ENCODE assay signal across 24 mouse cellular contexts in the genomic region with DNA sequence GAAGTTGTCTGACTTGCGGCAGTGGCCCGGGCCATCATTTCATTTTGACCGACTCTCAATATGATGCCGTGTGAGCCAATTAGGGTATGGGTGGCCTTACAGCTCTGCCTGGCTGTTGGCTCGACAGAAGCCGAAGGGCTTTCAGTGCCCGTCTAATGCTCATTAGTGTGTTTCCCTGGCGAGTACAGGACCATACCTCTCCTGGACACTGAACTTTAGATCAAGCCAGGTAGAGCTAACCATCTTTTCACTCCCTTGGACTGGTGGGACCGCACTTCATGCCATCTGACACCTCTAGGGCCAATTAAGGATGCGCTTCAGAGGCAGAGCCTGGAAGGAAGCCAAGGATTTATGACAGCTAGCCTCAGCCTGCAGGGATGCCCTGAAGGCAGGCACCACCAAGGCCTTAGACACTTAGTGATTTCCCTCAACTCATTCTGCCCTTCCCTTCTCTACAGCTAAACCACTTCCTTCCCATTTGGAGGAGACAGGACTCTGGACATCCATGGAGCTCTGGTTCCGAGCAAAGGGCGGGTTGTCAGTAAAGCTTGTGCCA. TPM values are rescaled to one million over a fixed set of nuclear protein-coding genes. Genes with fewer than 3 reads are reported as not detected.
DNase-seq lines count a peak whose midpoint lies in the region; ATAC-seq and TF ChIP-seq lines count a peak whose summit lies in the region.
"Had no signal": no experiment of that assay in that cellular context is flagged by ENCODE, and none has a peak within 500 bp of the region (broad histone marks: within the 10 kb centered on the region; RNA-seq: fewer than 3 reads in every experiment).

No protein-coding gene starts in this region.

- 57% methylated on average over 12 of the region's 12 CpGs for WGBS in forebrain, embryonic 15.5 days
- 79% methylated on average over 12 of the region's 12 CpGs for WGBS in forebrain, embryonic 11.5 days
- WGBS in midbrain, embryonic 12.5 days = 82% methylated on average over 12 of the region's 12 CpGs
- 89% methylated on average over 12 of the region's 12 CpGs for WGBS in midbrain, embryonic 11.5 days
- WGBS in midbrain, postnatal 0 days = 60% methylated on average over 12 of the region's 12 CpGs

- H3K9me3 ChIP-seq in forebrain, embryonic 15.5 days = no peaks in the 10 kb centered on the region
- H3K9me3 ChIP-seq in forebrain, embryonic 11.5 days (ENCODE audit: control insufficient read depth, low read length) = no peaks in the 10 kb centered on the region
- H3K9me3 ChIP-seq in midbrain, embryonic 12.5 days = no peaks in the 10 kb centered on the region
- H3K9me3 ChIP-seq in midbrain, embryonic 11.5 days (ENCODE audit: control insufficient read depth, low read length) = no peaks in the 10 kb centered on the region
- H3K9me3 ChIP-seq in midbrain, postnatal 0 days (ENCODE audit: low read length) = no peaks in the 10 kb centered on the region
- H3K9me3 ChIP-seq: kidney, embryonic 15.5 days; limb, embryonic 12.5 days; liver, embryonic 12.5 days had no signal

- H3K4me1 ChIP-seq in forebrain, embryonic 15.5 days = 0 out of 2 replicates have a peak, but pooled peaks cover 5% of the 10 kb centered on the region
- no peaks in the 10 kb centered on the region for H3K4me1 ChIP-seq in forebrain, embryonic 11.5 days (replicated peaks; ENCODE audit: control insufficient read depth, insufficient read depth, low read length)
- H3K4me1 ChIP-seq in midbrain, embryonic 12.5 days = peaks cover 3% of the 10 kb centered on the region; the same call in 1 of the 2 replicates
- peaks cover 5% of the 10 kb centered on the region for H3K4me1 ChIP-seq in midbrain, embryonic 11.5 days (ENCODE audit: control insufficient read depth, insufficient read depth, low read length)
- no peaks in the 10 kb centered on the region for H3K4me1 ChIP-seq in midbrain, postnatal 0 days (ENCODE audit: insufficient read depth, low read length)
- H3K4me1 ChIP-seq: liver, embryonic 12.5 days; megakaryocyte, embryonic 14.5 days had no signal

- H3K36me3 ChIP-seq in forebrain, embryonic 15.5 days = peaks cover 11% of the 10 kb centered on the region; the same call in 1 of the 2 replicates
- H3K36me3 ChIP-seq in forebrain, embryonic 11.5 days (ENCODE audit: control insufficient read depth, insufficient read depth, low read length) = no peaks in the 10 kb centered on the region
- H3K36me3 ChIP-seq in midbrain, embryonic 12.5 days = peaks cover 17% of the 10 kb centered on the region; the same call in 1 of the 2 replicates
- H3K36me3 ChIP-seq in midbrain, embryonic 11.5 days (ENCODE audit: control insufficient read depth, insufficient read depth, low read length) = 0 out of 2 replicates have a peak, but pooled peaks cover 2% of the 10 kb centered on the region
- H3K36me3 ChIP-seq in midbrain, postnatal 0 days (ENCODE audit: insufficient read depth, low read length) = peaks cover 18% of the 10 kb centered on the region
- H3K36me3 ChIP-seq: liver, embryonic 12.5 days had no signal

- no peak overlapping the region for H3K4me3 ChIP-seq in forebrain, embryonic 15.5 days
- H3K4me3 ChIP-seq in forebrain, embryonic 11.5 days (ENCODE audit: low read depth, low read length) = no peak overlapping the region
- no peak overlapping the region for H3K4me3 ChIP-seq in midbrain, embryonic 12.5 days
- no peak overlapping the region for H3K4me3 ChIP-seq in midbrain, embryonic 11.5 days (ENCODE audit: low read depth, low read length)
- H3K4me3 ChIP-seq in midbrain, postnatal 0 days (ENCODE audit: low read depth, low read length) = no peak overlapping the region
- H3K4me3 ChIP-seq: kidney, embryonic 15.5 days; limb, embryonic 12.5 days; liver, embryonic 12.5 days; megakaryocyte, embryonic 14.5 days had no signal

- no peak overlapping the region for H3K4me2 ChIP-seq in forebrain, embryonic 15.5 days (replicated peaks)
- no peak overlapping the region for H3K4me2 ChIP-seq in forebrain, embryonic 11.5 days (ENCODE audit: low read depth, low read length, severe bottlenecking)
- no peak overlapping the region for H3K4me2 ChIP-seq in midbrain, embryonic 12.5 days (replicated peaks)
- H3K4me2 ChIP-seq in midbrain, embryonic 11.5 days = no peak overlapping the region
- no peak overlapping the region for H3K4me2 ChIP-seq in midbrain, postnatal 0 days (ENCODE audit: low read depth, low read length, poor library complexity, severe bottlenecking)
- H3K4me2 ChIP-seq: heart, embryonic 11.5 days; kidney, embryonic 15.5 days; limb, embryonic 12.5 days; liver, embryonic 12.5 days had no signal

- 0 out of 2 replicates have a peak, but pooled peaks have one; percentile 26 for ATAC-seq in forebrain, embryonic 15.5 days (replicated peaks)
- no peak for ATAC-seq in forebrain, embryonic 11.5 days (replicated peaks; ENCODE audit: low FRiP score)
- 0 out of 2 replicates have a peak, but pooled peaks have one; percentile 38 for ATAC-seq in midbrain, embryonic 12.5 days (ENCODE audit: low FRiP score, low read depth)
- ATAC-seq in midbrain, embryonic 11.5 days (ENCODE audit: low FRiP score) = no peak
- peak; percentile 69 for ATAC-seq in midbrain, postnatal 0 days (ENCODE audit: low FRiP score)
- ATAC-seq: liver, embryonic 12.5 days; Patski had no signal

- DNase-seq in forebrain, embryonic 11.5 days (ENCODE audit: low spot score) = no peak
- DNase-seq in midbrain, embryonic 11.5 days (ENCODE audit: low spot score, missing footprints) = no peak
- DNase-seq in mesoderm, embryonic 11.5 days (ENCODE audit: low read depth, low spot score) = peak; percentile 20
- DNase-seq in midbrain, postnatal 0 days (ENCODE audit: low spot score) = peak; percentile 63
- DNase-seq in layer of hippocampus, postnatal 36 days = no peak
- DNase-seq: adrenal gland, adult 8-10 months; cerebellum, postnatal 25 days; heart, postnatal 10 days; kidney, postnatal 4 days; layer of hippocampus, adult 9-11 months; lung, adult 2 months; right cerebral cortex, adult 18-20 months; thymus, postnatal 36 days had no signal

- no peak overlapping the region for H3K27ac ChIP-seq in forebrain, embryonic 15.5 days (replicated peaks)
- H3K27ac ChIP-seq in forebrain, embryonic 11.5 days (ENCODE audit: low read depth, low read length) = no peak overlapping the region
- no peak overlapping the region for H3K27ac ChIP-seq in midbrain, embryonic 12.5 days (replicated peaks)
- H3K27ac ChIP-seq in midbrain, embryonic 11.5 days (ENCODE audit: low read depth, low read length) = no peak overlapping the region
- 0 out of 2 replicates have a peak overlapping the region, but pooled peaks have one; percentile 1 for H3K27ac ChIP-seq in midbrain, postnatal 0 days (ENCODE audit: low read depth, low read length)
- H3K27ac ChIP-seq: kidney, embryonic 15.5 days; limb, embryonic 12.5 days; liver, embryonic 12.5 days had no signal

- H3K9ac ChIP-seq in forebrain, embryonic 15.5 days (replicated peaks) = no peak overlapping the region
- H3K9ac ChIP-seq in forebrain, embryonic 11.5 days (ENCODE audit: low read length) = no peak overlapping the region
- no peak overlapping the region for H3K9ac ChIP-seq in midbrain, embryonic 12.5 days (replicated peaks)
- H3K9ac ChIP-seq in midbrain, embryonic 11.5 days (ENCODE audit: low read length) = no peak overlapping the region
- H3K9ac ChIP-seq in midbrain, postnatal 0 days (replicated peaks; ENCODE audit: low read length, poor library complexity, severe bottlenecking) = no peak overlapping the region
- H3K9ac ChIP-seq: kidney, embryonic 15.5 days; limb, embryonic 12.5 days; liver, embryonic 12.5 days had no signal

- H3K27me3 ChIP-seq in forebrain, embryonic 15.5 days = no peaks in the 10 kb centered on the region
- H3K27me3 ChIP-seq in forebrain, embryonic 11.5 days (ENCODE audit: control insufficient read depth, insufficient read depth, low read length) = no peaks in the 10 kb centered on the region
- no peaks in the 10 kb centered on the region for H3K27me3 ChIP-seq in midbrain, embryonic 12.5 days
- no peaks in the 10 kb centered on the region for H3K27me3 ChIP-seq in midbrain, embryonic 11.5 days (ENCODE audit: control insufficient read depth, insufficient read depth, low read length)
- H3K27me3 ChIP-seq in midbrain, postnatal 0 days (ENCODE audit: insufficient read depth, low read length) = no peaks in the 10 kb centered on the region
- H3K27me3 ChIP-seq: kidney, embryonic 15.5 days; limb, embryonic 12.5 days; liver, embryonic 12.5 days; megakaryocyte, embryonic 14.5 days had no signal

- no peak for TF ChIP-seq CTCF in midbrain, postnatal 0 days (IDR thresholded peaks at IDR 0.05)

RNA-seq across cellular contexts. Expression of a gene that starts 0.9 kb away (rescaled TPM):
- polyA plus RNA-seq in forebrain, embryonic 15.5 days (2015; fragmentation: Nextera tagmentation; extraction: Ambion mirVana) = not detected in 2 replicates
- polyA plus RNA-seq in forebrain, embryonic 11.5 days (2014; fragmentation: Nextera tagmentation; extraction: Ambion mirVana) = not detected in 2 replicates
- polyA plus RNA-seq in midbrain, embryonic 12.5 days (2016; fragmentation: Nextera tagmentation; extraction: Ambion mirVana) = not detected in 2 replicates
- not detected in 2 replicates for polyA plus RNA-seq in midbrain, embryonic 11.5 days (2014; fragmentation: Nextera tagmentation; extraction: Ambion mirVana)
- total RNA-seq in midbrain, postnatal 0 days (2014; rRNA removed) = not detected in 2 replicates
- polyA plus RNA-seq in midbrain, postnatal 0 days (2015; fragmentation: Nextera tagmentation; extraction: Ambion mirVana) = not detected in 2 replicates
- total RNA-seq in layer of hippocampus, postnatal 36 days (2021) = under 1 TPM; 0.37 to 0.53 TPM
- total RNA-seq: gastrocnemius, adult 8-10 months; granulocyte monocyte progenitor cell, adult 5-6 weeks; heart, postnatal 10 days had no signal
- polyA plus RNA-seq: heart, embryonic 11.5 days; intestine, embryonic 14.5 days; kidney, embryonic 15.5 days; limb, embryonic 12.5 days; lung, adult 2 months; Patski had no signal

RNA-seq across cellular contexts. Expression of a gene that starts 35.7 kb away (rescaled TPM):
- 0.48 and 0.50 TPM in 2 replicates for polyA plus RNA-seq in forebrain, embryonic 15.5 days (2015; fragmentation: Nextera tagmentation; extraction: Ambion mirVana)
- not detected in 2 replicates for polyA plus RNA-seq in forebrain, embryonic 11.5 days (2014; fragmentation: Nextera tagmentation; extraction: Ambion mirVana)
- polyA plus RNA-seq in midbrain, embryonic 12.5 days (2016; fragmentation: Nextera tagmentation; extraction: Ambion mirVana) = not detected in 2 replicates
- not detected in 2 replicates for polyA plus RNA-seq in midbrain, embryonic 11.5 days (2014; fragmentation: Nextera tagmentation; extraction: Ambion mirVana)
- 0.27 TPM in 1 of 2 replicates, not detected in the other for total RNA-seq in midbrain, postnatal 0 days (2014; rRNA removed)
- not detected in 2 replicates for polyA plus RNA-seq in midbrain, postnatal 0 days (2015; fragmentation: Nextera tagmentation; extraction: Ambion mirVana)
- under 1 TPM; 0.22 to 0.33 TPM for total RNA-seq in layer of hippocampus, postnatal 36 days (2021)
- total RNA-seq: adrenal gland, adult 8-10 months; gastrocnemius, adult 8-10 months; granulocyte monocyte progenitor cell, adult 5-6 weeks; heart, postnatal 10 days had no signal
- polyA plus RNA-seq: lung, adult 2 months; Patski had no signal

Comparison
In these comparisons a context has a peak if more than half of its experiments do, and no peak if none do; other contexts are left out.
1. ATAC-seq: peak in forebrain, embryonic 15.5 days (single experiment), midbrain, embryonic 12.5 days (single experiment) and midbrain, postnatal 0 days (single experiment); none in forebrain, embryonic 11.5 days (single experiment) and midbrain, embryonic 11.5 days (single experiment).
2. DNase-seq: peak in mesoderm, embryonic 11.5 days (single experiment) and midbrain, postnatal 0 days (single experiment); none in forebrain, embryonic 11.5 days (single experiment), midbrain, embryonic 11.5 days (single experiment) and layer of hippocampus, postnatal 36 days (0 of 2).